Mouse (Mus musculus): Measurements from ENCODE around the gene Tcf7l2. TPM values are rescaled to one million over a fixed set of nuclear protein-coding genes. Genes with fewer than 3 reads are reported as not detected.

Tcf7l2 gene
- polyA plus RNA-seq, 1 experiment from 2014 or later, result 42.5 TPM

DNA sequence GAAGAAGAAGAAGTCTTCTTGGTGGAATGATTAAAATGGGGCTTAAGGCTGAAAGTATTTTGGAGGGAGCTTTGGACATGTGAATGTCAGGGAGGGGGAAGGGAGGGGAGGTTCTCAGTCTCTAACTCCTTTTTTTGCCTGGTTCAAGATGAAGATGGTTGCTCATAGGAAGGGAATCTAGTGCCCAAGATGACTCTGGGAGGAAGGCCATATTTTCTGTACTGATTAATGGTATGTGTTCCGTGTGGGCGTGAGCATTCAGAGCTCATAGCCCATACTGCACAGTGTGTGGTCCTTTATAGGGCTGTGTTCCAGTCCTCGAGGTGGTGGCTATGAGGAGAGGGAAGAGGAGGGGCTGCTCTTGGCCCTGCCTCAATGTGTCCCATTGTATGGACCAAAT is 131.6 kb downstream of the Tcf7l2 start:
- Histone ChIP-seq H3K4me3 (no peak overlapping the region), H3K4me2 (no peak overlapping the region), H3K9me3 (no peaks in the 10 kb centered on the region), H3K9ac (no peak overlapping the region), H3K27ac (no peak overlapping the region), H3K4me1 (peaks cover 7% of the 10 kb centered on the region; the same call in 1 of the 2 replicates), H3K36me3 (no peaks in the 10 kb centered on the region), H3K27me3 (no peaks in the 10 kb centered on the region)
- 56% methylated on average over 3 of the region's 3 CpGs for WGBS
- no peak for ATAC-seq (ENCODE audit: borderline replicate concordance, extremely low read depth, low FRiP score, low TSS enrichment)

DNA sequence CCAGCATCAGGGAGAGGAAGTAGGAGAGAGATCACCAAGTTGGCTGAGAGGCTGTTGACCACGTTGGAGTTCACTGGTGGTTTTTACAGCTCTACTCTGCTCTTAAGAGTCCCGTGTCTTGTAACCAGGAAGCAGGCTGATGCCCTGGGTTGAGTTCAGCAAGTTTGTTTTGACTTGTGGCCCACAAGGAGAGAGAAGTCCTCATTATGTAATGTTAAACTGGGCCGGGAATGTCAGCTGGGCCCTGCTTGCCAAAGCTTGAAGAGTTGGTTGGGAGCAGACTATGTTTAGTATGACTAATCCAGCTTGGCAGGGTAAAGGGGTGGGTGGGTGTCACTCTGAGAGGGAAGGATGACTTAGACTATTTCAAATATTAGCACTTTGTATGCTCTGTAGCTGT is 134.9 kb downstream of the Tcf7l2 start:
- Histone ChIP-seq H3K4me3 (no peak overlapping the region), H3K9me3 (no peaks in the 10 kb centered on the region), H3K27ac (no peak overlapping the region), H3K36me3 (no peaks in the 10 kb centered on the region), H3K27me3 (no peaks in the 10 kb centered on the region), H3K4me1 (peaks cover 8% of the 10 kb centered on the region), H3K9ac (no peak overlapping the region), H3K4me2 (no peak overlapping the region)
- no peak for ATAC-seq (ENCODE audit: borderline replicate concordance, extremely low read depth, low FRiP score, low TSS enrichment)
- 43% methylated on average over 3 of the region's 3 CpGs for WGBS

DNA sequence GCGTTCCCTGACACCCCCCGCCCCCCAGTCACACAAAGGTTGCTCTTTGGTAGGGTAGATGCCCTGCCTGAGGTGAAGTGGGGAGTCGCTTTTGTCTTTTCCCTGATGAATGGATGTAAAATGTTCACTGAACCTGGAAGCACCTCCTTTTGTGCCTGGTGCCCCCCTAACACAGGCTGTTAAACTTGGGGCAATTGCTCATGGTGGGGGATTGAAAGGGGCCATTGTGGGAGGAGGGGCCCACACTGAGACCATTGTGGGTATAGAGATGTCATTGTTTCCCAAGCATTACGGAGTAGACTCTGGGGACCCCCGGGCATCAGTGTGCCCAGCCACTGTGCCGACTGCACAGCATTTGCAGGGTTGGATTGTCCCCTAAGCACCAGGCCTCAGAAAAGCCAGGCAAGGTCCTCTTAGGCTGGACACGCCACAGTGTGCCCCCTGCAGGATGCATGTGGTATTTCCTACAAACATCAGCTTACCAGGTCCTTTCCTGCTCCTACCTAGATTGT is 135.8 kb downstream of the Tcf7l2 start:
- no peaks in the 10 kb centered on the region for H3K27me3 ChIP-seq
- no peak for ATAC-seq (ENCODE audit: borderline replicate concordance, extremely low read depth, low FRiP score, low TSS enrichment)
- WGBS, result 73% methylated on average over 7 of the region's 7 CpGs
- peaks cover 8% of the 10 kb centered on the region for H3K4me1 ChIP-seq
- no peak overlapping the region for H3K27ac ChIP-seq
- H3K9me3 ChIP-seq, result no peaks in the 10 kb centered on the region
- H3K4me2 ChIP-seq, result no peak overlapping the region
- no peaks in the 10 kb centered on the region for H3K36me3 ChIP-seq
- no peak overlapping the region for H3K4me3 ChIP-seq
- H3K9ac ChIP-seq, result no peak overlapping the region

DNA sequence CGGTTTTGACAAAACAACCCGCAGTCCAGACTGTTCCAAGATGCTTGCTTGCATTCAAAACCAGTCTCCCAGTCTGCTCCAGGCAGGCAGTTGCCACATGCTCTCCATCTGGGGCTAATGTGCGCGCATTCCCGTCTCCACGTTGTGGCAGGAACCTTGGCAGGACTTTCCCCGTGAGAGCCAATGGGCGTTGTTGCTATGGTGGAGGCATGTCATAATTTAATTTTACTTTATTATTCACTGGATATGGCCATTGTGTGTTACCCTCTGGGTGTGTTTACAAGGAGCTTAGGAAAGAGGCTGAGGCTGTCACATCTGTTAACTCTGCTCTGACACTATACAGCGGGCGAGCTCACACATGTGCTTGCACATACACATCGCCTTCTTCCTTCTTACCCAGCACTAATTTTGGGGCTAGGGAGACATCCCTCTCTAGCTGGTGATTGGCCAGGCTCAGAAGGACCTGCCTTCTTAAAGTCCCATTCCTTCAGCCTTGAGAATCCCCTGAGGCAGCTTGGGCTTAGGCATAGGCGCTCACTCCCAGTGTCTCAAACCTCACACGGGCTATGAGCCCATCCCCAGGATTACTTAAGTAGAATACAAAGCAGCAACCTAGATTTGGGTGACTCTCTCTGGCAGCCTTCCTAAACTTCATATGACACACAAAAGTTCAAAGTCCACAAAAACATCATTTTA is 139.2 kb downstream of the Tcf7l2 start:
- Histone ChIP-seq H3K4me2 (no peak overlapping the region; the same call in 1 of the 2 replicates), H3K27me3 (no peaks in the 10 kb centered on the region), H3K36me3 (no peaks in the 10 kb centered on the region), H3K9ac (no peak overlapping the region), H3K4me1 (peaks cover 8% of the 10 kb centered on the region), H3K9me3 (no peaks in the 10 kb centered on the region), H3K27ac (no peak overlapping the region), H3K4me3 (no peak overlapping the region)
- no peak for ATAC-seq (ENCODE audit: borderline replicate concordance, extremely low read depth, low FRiP score, low TSS enrichment)
- 63% methylated on average over 13 of the region's 13 CpGs for WGBS

DNA sequence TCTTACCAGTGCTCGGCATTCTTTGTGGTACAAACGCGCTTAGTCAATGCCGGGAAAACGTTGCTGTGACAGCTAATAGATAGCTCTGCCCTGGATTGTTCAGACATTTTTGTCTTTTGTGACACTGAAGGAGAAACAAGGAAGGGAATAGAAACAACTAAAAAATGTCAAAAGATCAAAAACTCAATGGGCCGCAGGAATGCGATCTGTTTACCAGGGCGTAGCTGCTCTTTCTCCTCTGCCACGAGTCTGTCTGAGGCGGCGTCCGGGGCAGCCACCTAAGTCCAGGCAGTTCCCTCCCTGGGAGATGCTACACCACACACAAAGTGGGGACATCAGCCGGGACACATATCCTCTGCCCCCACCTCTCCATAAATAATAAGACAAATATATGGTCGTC is 144.9 kb downstream of the Tcf7l2 start:
- no peaks in the 10 kb centered on the region for H3K36me3 ChIP-seq
- H3K4me2 ChIP-seq, result no peak overlapping the region
- H3K9me3 ChIP-seq, result no peaks in the 10 kb centered on the region
- WGBS, result 64% methylated on average over 14 of the region's 14 CpGs
- ATAC-seq (ENCODE audit: borderline replicate concordance, extremely low read depth, low FRiP score, low TSS enrichment), result no peak
- H3K9ac ChIP-seq, result no peak overlapping the region
- no peak overlapping the region for H3K27ac ChIP-seq
- no peaks in the 10 kb centered on the region for H3K4me1 ChIP-seq
- no peak overlapping the region for H3K4me3 ChIP-seq
- no peaks in the 10 kb centered on the region for H3K27me3 ChIP-seq

DNA sequence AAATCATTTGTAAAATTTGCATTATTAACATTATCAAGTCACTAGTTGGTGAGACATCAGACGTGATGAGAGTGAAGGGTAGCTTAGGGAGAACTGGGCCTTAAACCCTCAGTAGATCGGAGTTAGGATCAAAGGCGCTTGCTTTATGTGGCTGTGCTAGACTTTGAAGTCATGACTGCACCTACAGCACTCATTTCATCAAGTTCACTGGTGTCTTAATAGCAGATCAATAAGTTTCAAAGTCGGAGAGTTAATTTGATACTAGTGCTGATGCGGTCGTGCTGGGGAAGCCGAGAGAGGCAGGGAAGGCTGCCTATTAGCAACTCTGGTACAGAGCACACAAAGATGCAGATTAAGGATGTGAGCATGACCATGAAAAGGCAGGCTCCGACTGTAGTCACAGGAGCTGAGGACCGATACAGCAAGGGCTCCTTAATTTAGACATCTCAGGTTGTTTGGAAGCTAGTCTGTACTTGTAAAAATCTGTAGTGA is 150.1 kb downstream of the Tcf7l2 start:
- Histone ChIP-seq H3K9me3 (no peaks in the 10 kb centered on the region), H3K27me3 (peaks cover 18% of the 10 kb centered on the region), H3K4me2 (no peak overlapping the region), H3K9ac (no peak overlapping the region), H3K4me3 (no peak overlapping the region), H3K36me3 (no peaks in the 10 kb centered on the region), H3K4me1 (peaks cover 17% of the 10 kb centered on the region), H3K27ac (no peak overlapping the region)
- no peak for ATAC-seq (ENCODE audit: borderline replicate concordance, extremely low read depth, low FRiP score, low TSS enrichment)
- 87% methylated on average over 9 of the region's 9 CpGs for WGBS

DNA sequence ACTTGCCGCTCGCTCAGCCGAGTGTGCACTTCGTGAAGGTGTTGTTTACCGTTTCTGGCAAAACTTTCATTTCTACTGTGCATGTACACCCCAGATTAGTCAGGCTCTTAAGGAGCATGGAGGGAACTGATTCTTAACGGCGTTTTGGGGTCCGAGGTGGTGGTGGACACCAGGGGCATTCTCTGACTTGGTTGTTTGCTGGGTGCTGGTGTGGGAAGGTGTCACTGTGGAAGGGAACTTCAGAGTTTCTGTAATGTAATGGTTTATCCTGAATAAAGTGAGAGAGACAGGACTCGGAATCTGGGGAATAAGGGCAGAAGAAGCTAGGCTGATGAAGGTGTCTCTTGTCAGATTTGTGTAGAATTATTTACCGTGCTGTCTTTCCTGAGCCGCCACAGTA is 151.9 kb downstream of the Tcf7l2 start:
- Histone ChIP-seq H3K4me1 (peaks cover 19% of the 10 kb centered on the region), H3K9ac (no peak overlapping the region), H3K27ac (no peak overlapping the region), H3K36me3 (no peaks in the 10 kb centered on the region), H3K4me3 (no peak overlapping the region), H3K4me2 (no peak overlapping the region), H3K9me3 (no peaks in the 10 kb centered on the region), H3K27me3 (peaks cover 18% of the 10 kb centered on the region)
- WGBS, result 80% methylated on average over 11 of the region's 11 CpGs
- no peak for ATAC-seq (ENCODE audit: borderline replicate concordance, extremely low read depth, low FRiP score, low TSS enrichment)

DNA sequence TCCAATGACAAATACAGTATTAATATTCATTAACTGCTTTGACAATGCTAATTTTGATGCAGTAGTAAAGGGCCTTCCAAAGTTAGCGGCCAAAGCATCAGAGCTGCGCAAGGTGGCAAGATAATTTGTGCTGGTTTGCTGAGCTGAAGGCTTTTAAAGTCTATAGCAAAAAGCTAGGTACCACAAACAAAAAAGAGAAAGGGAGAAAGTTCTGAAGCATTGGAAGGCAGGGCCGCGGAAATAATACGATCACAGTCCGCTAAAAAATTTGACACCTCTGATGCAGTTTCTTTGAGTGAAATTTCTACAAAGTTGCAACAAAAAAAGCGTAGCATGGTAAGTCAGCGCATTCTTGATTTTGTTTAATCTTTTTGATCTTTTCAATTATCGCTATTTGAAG is 152.8 kb downstream of the Tcf7l2 start:
- ATAC-seq (ENCODE audit: borderline replicate concordance, extremely low read depth, low FRiP score, low TSS enrichment), result no peak
- WGBS, result 78% methylated on average over 9 of the region's 9 CpGs
- Histone ChIP-seq H3K36me3 (no peaks in the 10 kb centered on the region), H3K9me3 (no peaks in the 10 kb centered on the region), H3K4me3 (no peak overlapping the region), H3K27ac (no peak overlapping the region), H3K4me2 (no peak overlapping the region), H3K4me1 (peaks cover 19% of the 10 kb centered on the region), H3K9ac (no peak overlapping the region), H3K27me3 (peaks cover 18% of the 10 kb centered on the region)

DNA sequence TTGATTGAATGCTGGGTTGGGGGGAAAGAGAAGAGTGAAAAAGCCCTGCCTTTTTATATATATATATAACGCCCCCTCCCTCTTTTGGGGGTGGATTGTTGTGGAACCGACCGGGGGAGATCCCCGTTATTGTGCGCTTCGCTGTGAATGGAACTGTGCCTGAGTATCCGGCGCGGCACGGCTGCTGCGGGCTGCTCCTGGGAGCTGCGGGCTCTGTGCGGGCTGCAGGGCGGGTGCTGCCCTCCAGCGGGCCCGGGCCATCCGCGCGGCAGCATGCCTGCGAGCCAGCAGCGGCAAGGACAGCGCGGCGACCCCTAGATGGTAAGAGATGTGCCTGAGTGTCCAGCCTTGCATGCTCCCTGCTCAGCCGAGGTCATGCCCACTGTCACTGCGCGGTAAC is 153.7 kb downstream of the Tcf7l2 start:
- 1% methylated on average over 27 of the region's 27 CpGs for WGBS
- Histone ChIP-seq H3K9ac (no peak overlapping the region), H3K9me3 (no peaks in the 10 kb centered on the region), H3K36me3 (no peaks in the 10 kb centered on the region), H3K27me3 (peaks cover 18% of the 10 kb centered on the region), H3K4me3 (peak overlapping the region; percentile 29), H3K27ac (no peak overlapping the region), H3K4me1 (peaks cover 27% of the 10 kb centered on the region), H3K4me2 (peak overlapping the region; percentile 73)
- ATAC-seq (ENCODE audit: borderline replicate concordance, extremely low read depth, low FRiP score, low TSS enrichment), result peak; percentile 62

DNA sequence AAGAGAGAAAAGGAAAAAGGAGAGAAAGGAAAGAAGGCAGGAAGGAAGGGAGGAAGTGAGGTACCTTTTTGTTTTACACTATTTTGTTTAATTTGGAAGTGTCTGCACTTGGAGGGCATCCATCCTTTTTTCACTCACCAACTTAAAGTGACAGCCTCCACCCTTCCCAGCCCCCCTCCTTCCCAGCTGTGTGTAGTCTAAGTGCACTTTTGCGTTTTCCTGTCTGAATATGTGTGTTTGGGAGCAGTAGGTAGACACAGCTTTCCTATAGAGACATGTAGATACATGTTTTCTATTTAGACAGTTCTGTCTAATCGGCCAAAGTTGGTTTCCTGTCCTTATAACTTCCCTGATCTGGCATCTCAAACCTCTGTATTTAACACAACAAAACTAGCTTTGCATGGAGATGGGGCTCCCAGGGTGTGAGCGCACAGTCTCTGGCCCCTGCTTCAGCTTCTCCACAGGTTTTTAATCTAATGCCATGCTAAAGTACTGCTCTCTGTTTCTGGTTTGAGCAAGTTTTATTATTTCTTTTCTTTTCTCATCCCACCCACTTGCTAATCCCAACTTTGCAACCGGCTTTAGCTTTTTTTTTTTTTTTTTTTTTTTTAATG is 154.3 kb downstream of the Tcf7l2 start:
- no peak overlapping the region for H3K9ac ChIP-seq

DNA sequence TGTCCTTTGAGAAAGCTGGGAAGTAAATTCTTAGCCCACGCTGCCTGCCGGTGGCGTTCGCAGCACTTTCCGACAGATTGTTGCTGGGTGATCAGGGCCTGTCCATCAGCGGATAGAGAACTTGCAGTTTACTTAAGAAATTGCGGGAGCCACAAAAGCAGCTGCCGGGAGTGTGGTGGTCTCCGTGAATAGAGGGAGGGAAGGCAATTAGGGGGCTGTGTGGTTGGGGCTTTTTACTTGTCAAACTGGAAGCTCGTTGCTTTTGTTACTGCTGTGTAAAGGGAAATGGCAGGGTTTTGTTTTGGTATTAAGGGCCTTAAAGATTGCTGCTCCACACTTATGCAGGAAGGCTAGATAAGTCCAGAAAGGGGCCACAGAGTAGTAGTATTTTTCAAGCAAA is 155.0 kb downstream of the Tcf7l2 start:
- ATAC-seq (ENCODE audit: borderline replicate concordance, extremely low read depth, low FRiP score, low TSS enrichment), result no peak
- Histone ChIP-seq H3K36me3 (no peaks in the 10 kb centered on the region), H3K4me3 (no peak overlapping the region), H3K4me1 (peaks cover 31% of the 10 kb centered on the region), H3K9ac (no peak overlapping the region), H3K4me2 (no peak overlapping the region), H3K9me3 (no peaks in the 10 kb centered on the region), H3K27ac (no peak overlapping the region), H3K27me3 (peaks cover 18% of the 10 kb centered on the region)
- 30% methylated on average over 10 of the region's 10 CpGs for WGBS

More for the DNA sequence above, 154.3 kb downstream of the Tcf7l2 start:
- Histone ChIP-seq H3K36me3 (no peaks in the 10 kb centered on the region), H3K4me1 (peaks cover 31% of the 10 kb centered on the region), H3K4me3 (peak overlapping the region; percentile 29), H3K9me3 (no peaks in the 10 kb centered on the region), H3K4me2 (peak overlapping the region; percentile 73), H3K27ac (no peak overlapping the region), H3K27me3 (peaks cover 18% of the 10 kb centered on the region)
- 42% methylated on average over 4 of the region's 4 CpGs for WGBS
- no peak for ATAC-seq (ENCODE audit: borderline replicate concordance, extremely low read depth, low FRiP score, low TSS enrichment)

DNA sequence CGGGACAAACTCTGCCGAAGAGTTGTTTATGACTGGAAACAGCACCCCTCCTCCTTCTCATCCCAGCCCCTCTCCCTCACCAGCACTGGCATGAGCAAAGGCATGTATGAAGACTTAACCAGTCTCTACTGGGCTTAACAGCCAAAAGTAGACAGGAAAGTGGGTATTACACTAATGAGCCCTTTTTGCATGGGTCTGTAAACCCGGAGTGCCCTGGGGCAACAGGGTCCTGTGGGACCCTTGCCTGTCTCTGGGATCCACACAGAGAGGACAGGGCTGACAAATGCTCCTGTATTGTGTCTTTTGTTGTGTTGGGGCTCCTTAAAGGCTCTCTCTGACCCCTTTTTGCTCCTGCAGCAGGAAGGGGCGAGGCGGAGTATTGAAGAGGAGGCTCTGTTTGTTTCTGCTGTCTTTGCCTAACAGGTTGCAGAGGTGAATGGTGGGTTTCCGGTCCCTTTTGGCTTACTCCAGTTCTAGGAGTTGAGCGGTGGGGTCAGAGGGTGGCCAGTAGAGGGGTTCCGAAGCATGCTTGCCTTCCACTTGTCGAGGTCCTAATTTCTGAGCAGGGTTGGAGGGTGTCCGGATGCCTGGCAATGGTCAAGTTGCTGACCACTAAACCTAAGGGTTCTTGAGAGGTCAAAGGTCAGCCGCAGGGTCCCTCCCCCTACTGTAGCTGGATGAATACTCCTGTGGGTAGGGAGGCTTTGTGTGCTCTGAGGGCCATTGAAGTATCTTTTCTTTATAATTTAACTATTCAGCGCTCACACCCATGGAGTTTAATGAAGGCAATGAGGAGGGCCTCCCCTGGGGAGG is 161.2 kb downstream of the Tcf7l2 start:
- no peaks in the 10 kb centered on the region for H3K36me3 ChIP-seq
- no peaks in the 10 kb centered on the region for H3K9me3 ChIP-seq
- H3K27ac ChIP-seq, result no peak overlapping the region
- peaks cover 12% of the 10 kb centered on the region for H3K4me1 ChIP-seq
- no peak overlapping the region for H3K9ac ChIP-seq
- WGBS, result 76% methylated on average over 12 of the region's 12 CpGs
- no peak overlapping the region for H3K4me2 ChIP-seq
- H3K4me3 ChIP-seq, result no peak overlapping the region
- no peak for ATAC-seq (ENCODE audit: borderline replicate concordance, extremely low read depth, low FRiP score, low TSS enrichment)
- H3K27me3 ChIP-seq, result no peaks in the 10 kb centered on the region

All from lung, embryonic 15.5 days (tissue).